Mouse (Mus musculus) forebrain, embryonic 16.5 days (tissue): ENCODE measurements at regions not wholly inside any gene's neighbourhood (a gene's known extent, or its start where the extent isn't known, plus 50 kb on each side); places are given as distances from the start of the nearest gene placed in this dataset.

Source experiments
- ATAC-seq: fragments of 200-750 bp; cut with Nextera tagmentation; 2 replicates; pipeline ENCODE4 v1.8.0; 2017; ENCODE audit warnings: mild to moderate bottlenecking, moderate library complexity
- H3K27ac ChIP-seq: fragments of 300-500 bp; sonication (generic); 2 replicates; pipeline ENCODE4 v1.5.1; 2014; ENCODE audit warnings: low read length, control low read depth
- H3K27me3 ChIP-seq: fragments of 300-500 bp; sonication (generic); replicated peaks from 2 replicates; pipeline ENCODE4 v1.6.1; 2014; ENCODE audit warnings: low read length; ENCODE audit not compliant: control insufficient read depth, insufficient read depth
- H3K36me3 ChIP-seq: fragments of 300-500 bp; sonication (generic); 2 replicates; pipeline ENCODE4 v1.6.1; 2014; ENCODE audit not compliant: control insufficient read depth, insufficient read depth
- H3K4me1 ChIP-seq: fragments of 300-500 bp; sonication (generic); replicated peaks from 2 replicates; pipeline ENCODE4 v1.6.1; 2014; ENCODE audit warnings: low read length; ENCODE audit not compliant: control insufficient read depth, insufficient read depth
- H3K4me2 ChIP-seq: fragments of 300-500 bp; sonication (generic); 2 replicates; pipeline ENCODE4 v1.6.1; 2014; ENCODE audit warnings: mild to moderate bottlenecking, low read length, control low read depth
- H3K4me3 ChIP-seq: fragments of 300-500 bp; sonication (generic); replicated peaks from 2 replicates; pipeline ENCODE4 v1.5.1; 2014; ENCODE audit warnings: mild to moderate bottlenecking, low read length, control low read depth
- H3K9ac ChIP-seq: fragments of 300-500 bp; sonication (generic); replicated peaks from 2 replicates; pipeline ENCODE4 v1.6.1; 2014; ENCODE audit warnings: low read depth, low read length, control low read depth
- H3K9me3 ChIP-seq: fragments of 300-500 bp; sonication (generic); 2 replicates; pipeline ENCODE4 v1.6.1; 2016; ENCODE audit warnings: low read length; ENCODE audit not compliant: control insufficient read depth
- WGBS: fragments of 180-500 bp; shearing (Covaris S2); extraction: QIAGEN DNeasy Blood & Tissue Kit; methylation state at CpG from one replicate; pipeline ENCODE4 v1.1.7; 2014; 5-methylcytosine and 5-hydroxymethylcytosine counted together

- ATAC-seq: no peak
- WGBS: 44% methylated on average over 2 of the region's 2 CpGs
Measured at GRCm38 (mm10) chr12:49191348-49191747, 191.1 kb upstream of the Foxg1 start.

GRCm38 (mm10) chr12:49233524-49234306 is 148.7 kb upstream of the Foxg1 start:
- 87% methylated on average over 5 of the region's 5 CpGs for WGBS
- no peaks in the 10 kb centered on the region for H3K27me3 ChIP-seq
- ATAC-seq: no peak
- H3K9ac ChIP-seq: no peak overlapping the region
- H3K36me3 ChIP-seq: no peaks in the 10 kb centered on the region
- no peak overlapping the region for H3K27ac ChIP-seq
- H3K4me3 ChIP-seq: no peak overlapping the region
- no peaks in the 10 kb centered on the region for H3K4me1 ChIP-seq
- H3K4me2 ChIP-seq: no peak overlapping the region
- H3K9me3 ChIP-seq: no peaks in the 10 kb centered on the region

More at GRCm38 (mm10) chr12:49191348-49191747, 191.1 kb upstream of the Foxg1 start:
- Histone ChIP-seq H3K36me3 (no peaks in the 10 kb centered on the region), H3K4me2 (no peak overlapping the region), H3K4me3 (no peak overlapping the region), H3K9ac (no peak overlapping the region), H3K9me3 (no peaks in the 10 kb centered on the region), H3K27me3 (no peaks in the 10 kb centered on the region), H3K27ac (no peak overlapping the region), H3K4me1 (no peaks in the 10 kb centered on the region)
